Mouse (Mus musculus) liver (tissue): ENCODE results near the gene Jaml.

ENCODE experiments used
- DNase-seq: peaks from one replicate; pipeline ENCODE4 v3.0.0-alpha.2; 2020; ENCODE audit warnings: mixed read lengths

Jaml gene

GRCm38 (mm10) chr9:45122209-45122761 is 43.3 kb downstream of the Jaml start:
- DNase-seq = no peak

GRCm38 (mm10) chr9:45125211-45125610 is 46.2 kb downstream of the Jaml start:
- DNase-seq = no peak

GRCm38 (mm10) chr9:45126941-45127340 is 48.0 kb downstream of the Jaml start:
- DNase-seq = no peak

- DNase-seq = no peak
These were observed 51.1 kb downstream of the Jaml start for GRCm38 (mm10) chr9:45130119-45130518.

GRCm38 (mm10) chr9:45133484-45134310 is 54.7 kb downstream of the Jaml start:
- peak; percentile 36 for DNase-seq

- peak; percentile 51 for DNase-seq
These were observed 57.6 kb downstream of the Jaml start for GRCm38 (mm10) chr9:45136442-45137169.

- peak; percentile 25 for DNase-seq
These were observed 59.4 kb downstream of the Jaml start, which contains the start of gene Scn4b for GRCm38 (mm10) chr9:45138191-45139032. Gene Scn4b, plus strand, starts transcription at chr9:45138395.

GRCm38 (mm10) chr9:45139082-45139481 is 60.1 kb downstream of the Jaml start:
- DNase-seq = no peak

GRCm38 (mm10) chr9:45140945-45141344 is 62.0 kb downstream of the Jaml start:
- no peak for DNase-seq

- no peak for DNase-seq
These were observed 63.7 kb downstream of the Jaml start for GRCm38 (mm10) chr9:45142686-45143085.

- no peak for DNase-seq
These were observed 66.7 kb downstream of the Jaml start for GRCm38 (mm10) chr9:45145533-45146266.

- peak; percentile 52 for DNase-seq
These were observed 67.2 kb downstream of the Jaml start for GRCm38 (mm10) chr9:45146267-45146597.

GRCm38 (mm10) chr9:45150933-45151332 is 72.0 kb downstream of the Jaml start:
- no peak for DNase-seq

- no peak for DNase-seq
These were observed 74.4 kb downstream of the Jaml start for GRCm38 (mm10) chr9:45153361-45153760.
